Mouse (Mus musculus) spleen, postnatal 36 days (tissue): ENCODE data around the gene Ptges3l.
"Not testable (repeated sequence)": the region's sequence is repeated elsewhere in the genome, so short reads cannot be mapped to it uniquely, and the experiment has no call there.

Experiments
- DNase-seq, 2 experiments: peaks; one replicate each; pipeline ENCODE4 v3.0.0; 2022; ENCODE audit warnings: low spot score in 2 of 2, mixed read lengths in 1 of 2

Gene Ptges3l

DNA sequence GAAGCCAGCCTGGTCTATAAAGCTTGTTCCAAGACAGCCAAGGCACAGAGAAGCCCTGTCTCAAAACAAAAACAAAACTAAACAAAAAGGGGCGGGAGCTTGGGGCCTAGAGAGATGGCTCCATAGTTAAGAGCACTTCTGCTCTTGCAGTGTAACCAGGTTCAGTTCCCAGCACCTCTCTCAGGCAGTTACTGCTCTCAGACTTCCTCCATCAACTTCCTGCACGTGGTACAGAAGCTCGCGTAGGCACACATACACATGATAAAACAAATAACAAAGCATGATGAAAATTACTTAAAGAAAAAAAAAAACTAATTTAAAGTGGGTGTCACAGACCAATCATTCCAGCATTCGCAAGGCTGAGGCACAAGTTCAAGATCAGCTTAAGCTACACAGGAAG lies 5.0 kb downstream of the Ptges3l start:
- DNase-seq, result no peak

DNA sequence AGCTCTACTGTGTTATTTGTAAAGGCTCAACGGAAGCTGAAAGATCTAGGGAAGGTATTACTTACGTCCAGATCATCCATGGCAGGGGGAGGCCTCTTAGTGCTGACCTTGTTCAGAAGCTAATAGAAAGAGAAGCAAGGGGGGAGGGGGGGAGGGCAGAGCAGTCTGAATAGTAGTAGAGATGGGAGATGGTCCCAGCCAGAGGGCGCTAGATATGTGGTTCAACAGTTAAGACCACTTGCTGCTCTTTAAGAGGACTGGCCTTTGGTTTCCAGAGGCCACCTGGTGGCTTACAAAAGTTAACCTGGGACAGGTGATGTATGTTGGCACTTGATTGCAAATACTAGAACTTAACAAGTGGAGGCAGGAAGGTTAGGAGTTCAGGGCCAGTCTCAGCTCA lies 5.5 kb downstream of the Ptges3l start:
- DNase-seq, result no peak

DNA sequence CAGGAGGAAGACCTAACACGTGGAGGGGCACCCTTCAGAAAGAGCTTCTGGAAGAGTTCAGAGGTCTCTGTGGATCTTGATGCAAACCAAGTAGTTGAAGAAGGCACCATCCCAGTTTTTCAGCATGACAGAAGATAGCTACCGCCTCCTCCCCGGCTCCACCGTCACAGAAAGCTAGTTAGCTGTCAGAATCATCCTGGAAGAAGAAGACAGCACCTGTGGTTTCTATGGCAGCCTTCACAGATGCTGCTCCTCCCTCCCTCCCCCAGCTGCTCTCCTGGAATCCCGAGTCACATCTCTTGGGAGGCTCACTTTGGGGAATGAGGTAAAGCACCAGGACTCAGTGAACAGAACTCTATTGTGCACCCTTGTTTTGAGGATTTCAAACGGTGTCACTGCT lies 6.1 kb downstream of the Ptges3l start:
- DNase-seq, result no peak

DNA sequence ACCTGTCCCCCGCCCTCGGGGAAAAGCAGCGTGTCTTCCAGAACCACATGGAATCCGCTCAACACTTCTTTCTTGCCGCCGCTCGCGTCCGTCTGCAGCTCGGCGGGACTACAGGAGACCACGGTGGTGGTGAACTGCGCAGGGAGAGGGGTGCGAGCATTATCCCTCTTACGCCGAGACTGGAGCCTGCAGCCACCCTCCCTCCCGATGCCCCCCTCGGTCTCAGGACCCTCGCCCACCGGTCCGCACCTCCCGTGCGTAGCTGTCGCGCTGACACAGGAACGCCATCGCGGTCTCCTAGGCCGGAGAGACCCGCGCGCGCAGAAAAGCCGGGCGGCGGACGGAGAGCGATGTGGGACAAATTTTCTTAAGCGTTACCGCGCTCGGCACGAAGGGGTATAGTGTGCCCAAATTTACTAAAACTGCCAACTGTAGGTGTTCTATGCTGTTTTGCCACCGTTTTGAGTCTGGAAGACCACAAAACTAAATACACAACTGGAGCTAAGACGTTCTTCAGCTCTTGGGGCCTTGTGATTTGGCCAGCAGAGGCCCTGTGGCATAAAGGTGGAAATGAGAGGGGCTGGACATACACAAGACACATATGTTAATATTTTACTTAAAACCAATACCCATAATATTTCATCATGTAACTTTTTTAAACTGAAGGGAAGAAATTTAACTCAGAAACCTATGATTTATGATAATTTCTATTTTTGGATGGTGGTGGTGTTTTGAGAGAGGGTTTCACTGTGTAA lies 7.9 kb downstream of the Ptges3l start, which contains the start of gene Aarsd1:
TSS of gene Aarsd1 (minus strand) at position 515 of the 755 bp plus-strand sequence.
- peak; percentile 81 for DNase-seq

DNA sequence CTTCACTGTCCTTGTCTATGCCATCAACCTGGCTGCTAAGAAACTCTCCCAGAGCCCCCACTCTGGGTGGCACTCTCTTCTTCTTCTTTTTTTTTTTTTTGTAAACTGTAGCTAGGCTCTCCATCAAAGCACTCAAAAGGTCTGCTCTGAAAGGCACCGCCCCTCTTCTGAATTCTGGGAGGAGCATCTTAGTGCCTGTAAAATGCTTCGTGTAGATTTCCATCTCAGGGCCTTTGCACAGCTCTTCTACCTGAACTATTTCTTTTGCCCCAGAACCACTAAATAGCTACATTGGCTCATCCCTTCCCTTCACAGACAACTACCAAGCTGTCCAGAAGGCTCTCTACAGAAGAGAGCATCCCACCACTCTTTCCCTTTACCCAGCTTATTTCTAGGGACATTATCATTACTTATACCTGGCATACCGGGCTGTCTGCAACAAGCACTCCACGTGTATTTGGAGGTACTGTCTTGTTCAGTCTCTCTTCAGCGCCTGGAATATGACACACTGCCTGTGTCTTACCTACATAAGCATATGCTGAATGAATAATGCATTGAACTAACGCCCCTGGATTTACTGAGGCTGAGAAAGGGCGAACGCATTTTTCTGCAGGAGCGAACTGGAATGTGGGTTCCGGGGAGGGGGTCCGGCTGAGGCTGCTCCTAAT lies 8.6 kb downstream of the Ptges3l start:
- DNase-seq, result no peak

DNA sequence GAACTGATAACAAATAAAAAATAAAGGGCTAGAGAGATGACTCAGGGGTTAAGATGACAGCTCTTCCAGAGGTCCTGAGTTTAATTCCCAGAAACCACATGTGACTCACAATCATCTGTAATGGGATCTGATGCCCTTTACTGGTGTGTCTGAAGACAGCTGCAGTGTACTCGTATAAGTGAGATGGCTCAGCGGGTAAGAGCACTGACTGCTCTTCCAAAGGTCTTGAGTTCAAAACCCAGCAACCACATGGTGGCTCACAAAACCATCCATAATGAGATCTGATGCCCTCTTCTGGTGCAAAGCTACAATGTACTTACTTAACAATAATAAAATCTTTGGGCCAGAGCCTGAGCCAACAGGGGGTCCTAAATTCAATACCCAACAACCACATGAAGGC lies 9.8 kb downstream of the Ptges3l start:
- no peak for DNase-seq

DNA sequence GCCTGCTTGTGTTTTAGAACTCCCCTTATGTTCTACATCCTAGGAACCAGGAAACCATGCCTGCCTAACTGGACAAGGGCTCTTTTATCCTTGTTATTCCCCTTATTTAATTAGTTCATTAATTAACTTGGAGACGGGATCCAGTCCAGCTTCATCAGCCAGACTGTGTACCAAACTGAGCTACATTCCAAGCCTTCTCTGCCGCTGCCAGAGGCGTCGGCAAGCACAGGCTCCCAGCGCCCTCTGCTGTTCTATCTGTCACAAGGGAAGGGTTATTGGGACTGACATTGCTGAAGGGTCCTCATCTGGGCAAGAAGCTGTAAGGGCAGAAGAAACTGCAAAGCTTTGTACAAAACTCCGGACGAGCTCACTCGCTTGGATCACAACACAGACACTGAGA lies 30.0 kb downstream of the Ptges3l start:
- DNase-seq, result peak; percentile 17 to 28

DNA sequence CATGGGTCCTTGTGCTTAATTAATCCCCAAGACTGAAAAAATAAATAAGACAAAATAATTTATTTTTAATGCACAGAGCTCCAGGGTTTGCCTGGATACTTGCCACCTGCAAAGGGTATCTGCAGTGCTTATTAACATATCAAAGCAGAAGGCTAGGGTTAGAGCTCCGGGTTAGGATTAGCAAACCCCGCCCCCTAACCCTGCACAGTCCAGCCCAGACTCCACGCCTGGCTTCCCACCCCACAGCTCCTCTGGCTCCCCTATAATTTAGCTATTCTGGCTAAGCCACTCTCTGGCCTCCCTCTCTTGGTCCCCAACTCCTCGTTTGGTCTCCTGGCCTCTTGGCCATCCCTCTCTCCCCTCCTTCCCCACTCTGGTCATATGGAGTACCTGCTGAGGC lies 43.3 kb downstream of the Ptges3l start:
- no peak for DNase-seq

DNA sequence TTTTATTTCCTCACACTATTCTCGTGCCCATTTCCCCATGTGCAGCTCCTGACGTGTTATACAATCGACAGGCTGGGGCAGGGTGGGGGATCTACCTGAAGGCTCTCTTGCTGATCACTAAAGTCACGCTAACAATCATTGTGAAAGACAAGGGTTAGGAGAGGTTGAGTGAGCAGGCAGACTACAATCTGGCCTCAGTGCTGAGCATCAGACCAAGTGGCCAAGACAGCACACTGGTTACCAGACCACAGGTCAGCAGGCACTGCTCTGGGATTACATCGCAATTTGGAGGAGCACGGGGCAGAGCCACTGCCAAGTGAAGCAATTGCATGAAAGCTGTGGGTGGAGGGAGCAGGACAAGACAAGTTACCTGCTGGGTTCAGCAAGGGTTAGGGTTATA lies 46.2 kb downstream of the Ptges3l start:
- DNase-seq, result no peak

DNA sequence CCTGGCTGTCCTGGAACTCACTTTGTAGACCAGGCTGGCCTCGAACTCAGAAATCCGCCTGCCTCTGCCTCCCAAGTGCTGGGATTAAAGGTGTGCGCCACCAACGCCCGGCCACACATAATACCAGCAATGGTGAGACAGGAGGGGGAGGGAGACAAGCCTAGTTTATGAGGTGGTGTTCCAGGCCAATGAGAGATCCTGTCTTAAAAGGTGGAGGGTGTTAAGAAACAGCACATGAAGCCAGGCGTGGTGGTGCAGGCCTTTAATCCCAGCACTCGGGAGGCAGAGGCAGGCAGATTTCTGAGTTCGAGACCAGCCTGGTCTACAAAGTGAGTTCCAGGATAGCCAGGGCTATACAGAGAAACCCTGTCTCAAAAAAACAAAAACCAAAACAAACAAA lies 46.9 kb downstream of the Ptges3l start:
- DNase-seq, result not testable (repeated sequence)

DNA sequence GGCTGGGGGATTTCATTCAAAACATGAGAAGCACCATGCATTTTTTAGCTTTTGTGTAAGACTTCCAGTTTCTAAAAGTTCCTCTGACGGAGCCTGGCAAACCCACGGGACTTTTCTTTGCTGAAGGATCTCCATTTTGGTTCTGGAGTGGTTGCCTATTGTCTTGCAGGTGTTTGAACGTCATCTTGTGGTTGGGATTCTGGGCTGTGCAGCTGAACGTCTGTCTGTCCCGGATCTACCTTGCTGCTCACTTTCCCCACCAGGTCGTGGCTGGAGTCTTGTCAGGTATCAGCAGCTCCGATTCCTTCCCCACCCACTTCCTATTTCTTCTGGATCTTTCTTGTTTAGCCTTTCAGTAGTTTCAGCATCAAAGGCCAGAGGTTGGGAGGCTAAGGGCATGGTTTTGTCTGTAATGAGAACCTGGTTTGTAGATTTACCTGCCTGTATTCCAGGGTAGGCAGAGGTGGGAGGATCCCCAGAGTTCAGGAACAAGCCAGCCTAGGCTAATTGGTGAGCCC lies 50.7 kb downstream of the Ptges3l start:
- DNase-seq, result no peak

DNA sequence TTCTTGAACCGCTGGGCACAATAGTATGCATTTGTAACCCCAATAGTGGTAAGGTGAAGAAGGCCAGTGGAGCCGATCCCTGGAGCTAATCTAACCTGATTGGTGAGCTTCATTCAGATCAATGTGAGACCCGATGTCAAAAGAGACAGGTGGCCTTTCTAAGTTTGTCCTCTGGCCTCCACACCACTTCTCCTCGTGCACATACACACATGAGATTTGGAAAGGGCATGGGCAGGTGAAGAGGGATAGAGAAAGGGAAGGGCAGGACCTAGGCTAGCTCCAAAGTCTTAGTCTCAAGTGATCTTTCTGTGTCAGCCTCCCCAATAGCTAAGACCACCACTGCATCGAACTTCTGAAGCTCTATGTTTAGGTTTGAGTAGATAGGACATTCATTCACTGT lies 55.0 kb downstream of the Ptges3l start:
- no peak for DNase-seq
